Mouse (Mus musculus) embryonic facial prominence, embryonic 15.5 days (tissue): ENCODE results near the gene Abi3bp. TPM values are rescaled to one million over a fixed set of nuclear protein-coding genes. Genes with fewer than 3 reads are reported as not detected.

ENCODE experiments used
- ATAC-seq: fragments of 200-750 bp; cut with Nextera tagmentation; 2 replicates; pipeline ENCODE4 v1.8.0; 2017; ENCODE audit warnings: low read depth, moderate TSS enrichment; ENCODE audit not compliant: insufficient number of reproducible peaks, low FRiP score, low TSS enrichment
- H3K27ac ChIP-seq: fragments of 300-500 bp; sonication (generic); replicated peaks from 2 replicates; pipeline ENCODE4 v1.5.1; 2015; ENCODE audit warnings: mild to moderate bottlenecking, inconsistent platforms
- H3K27me3 ChIP-seq: fragments of 300-500 bp; sonication (generic); 2 replicates; pipeline ENCODE4 v1.6.1; 2015; ENCODE audit warnings: inconsistent platforms
- H3K36me3 ChIP-seq: fragments of 300-500 bp; sonication (generic); 2 replicates; pipeline ENCODE4 v1.6.1; 2015; ENCODE audit warnings: mild to moderate bottlenecking, inconsistent platforms
- H3K4me1 ChIP-seq: fragments of 300-500 bp; sonication (generic); 2 replicates; pipeline ENCODE4 v1.6.1; 2015; ENCODE audit warnings: inconsistent platforms
- H3K4me2 ChIP-seq: fragments of 300-500 bp; sonication (generic); replicated peaks from 2 replicates; pipeline ENCODE4 v1.6.1; 2015; ENCODE audit warnings: mild to moderate bottlenecking, inconsistent platforms
- H3K4me3 ChIP-seq: fragments of 300-500 bp; sonication (generic); replicated peaks from 2 replicates; pipeline ENCODE4 v1.5.1; 2015; ENCODE audit warnings: mild to moderate bottlenecking, inconsistent platforms
- H3K9ac ChIP-seq: fragments of 300-500 bp; sonication (generic); 2 replicates; pipeline ENCODE4 v1.6.1; 2015; ENCODE audit warnings: inconsistent platforms
- H3K9me3 ChIP-seq: fragments of 300-500 bp; sonication (generic); replicated peaks from 2 replicates; pipeline ENCODE4 v1.6.1; 2016; ENCODE audit warnings: inconsistent platforms
- WGBS: fragments of 180-500 bp; shearing (Covaris S2); methylation state at CpG from one replicate; pipeline ENCODE4 v1.1.7; 2015; 5-methylcytosine and 5-hydroxymethylcytosine counted together
- polyA plus RNA-seq: library from polyadenylated mRNA; unstranded; fragments of >200 nt; fragmentation: Nextera tagmentation; extraction: Ambion mirVana; gene quantifications from 2 replicates; pipeline ENCODE4 v1.2.1, GENCODE M21; 2015

Gene Abi3bp
- polyA plus RNA-seq, 1 experiment from 2014 or later = 27.5 TPM

- no peak overlapping the region for H3K27ac ChIP-seq
- H3K4me2 ChIP-seq = no peak overlapping the region
- H3K4me1 ChIP-seq = no peaks in the 10 kb centered on the region
- peaks cover 38% of the 10 kb centered on the region for H3K36me3 ChIP-seq
- H3K4me3 ChIP-seq = no peak overlapping the region
- H3K9me3 ChIP-seq = no peaks in the 10 kb centered on the region
- no peak overlapping the region for H3K9ac ChIP-seq
- H3K27me3 ChIP-seq = no peaks in the 10 kb centered on the region
- ATAC-seq = no peak
- 65% methylated on average over 2 of the region's 2 CpGs for WGBS
Measured at GRCm38 (mm10) chr16:56696448-56696847, 218.8 kb downstream of the Abi3bp start.

- Histone ChIP-seq H3K4me3 (no peak overlapping the region), H3K27me3 (no peaks in the 10 kb centered on the region), H3K4me2 (no peak overlapping the region), H3K27ac (no peak overlapping the region), H3K9ac (no peak overlapping the region), H3K36me3 (peaks cover 37% of the 10 kb centered on the region), H3K9me3 (no peaks in the 10 kb centered on the region), H3K4me1 (no peaks in the 10 kb centered on the region)
- ATAC-seq = no peak
- 87% methylated on average over 3 of the region's 3 CpGs for WGBS
Measured at GRCm38 (mm10) chr16:56700898-56701297, 223.2 kb downstream of the Abi3bp start.

GRCm38 (mm10) chr16:56705731-56706130 lies 228.1 kb downstream of the Abi3bp start:
- Histone ChIP-seq H3K4me2 (no peak overlapping the region), H3K27me3 (no peaks in the 10 kb centered on the region), H3K4me1 (no peaks in the 10 kb centered on the region), H3K27ac (no peak overlapping the region), H3K9ac (no peak overlapping the region), H3K4me3 (no peak overlapping the region), H3K36me3 (peaks cover 43% of the 10 kb centered on the region), H3K9me3 (no peaks in the 10 kb centered on the region)
- 90% methylated on average over 3 of the region's 3 CpGs for WGBS
- no peak for ATAC-seq

- H3K4me3 ChIP-seq = no peak overlapping the region
- 87% methylated on average over 3 of the region's 3 CpGs for WGBS
- no peak for ATAC-seq
- no peak overlapping the region for H3K27ac ChIP-seq
- H3K9ac ChIP-seq = no peak overlapping the region
- H3K4me2 ChIP-seq = no peak overlapping the region
- no peaks in the 10 kb centered on the region; the same call in 1 of the 2 replicates for H3K4me1 ChIP-seq
- H3K9me3 ChIP-seq = no peaks in the 10 kb centered on the region
- H3K27me3 ChIP-seq = no peaks in the 10 kb centered on the region
- H3K36me3 ChIP-seq = peaks cover 47% of the 10 kb centered on the region
Measured at GRCm38 (mm10) chr16:56710071-56710470, 232.4 kb downstream of the Abi3bp start.

GRCm38 (mm10) chr16:56715608-56716007 lies 237.9 kb downstream of the Abi3bp start:
- WGBS = 59% methylated on average over 3 of the region's 3 CpGs
- Histone ChIP-seq H3K4me3 (peak overlapping the region; percentile 70), H3K4me1 (peaks cover 15% of the 10 kb centered on the region), H3K4me2 (peak overlapping the region; percentile 53), H3K36me3 (peaks cover 15% of the 10 kb centered on the region), H3K9me3 (no peaks in the 10 kb centered on the region), H3K27me3 (no peaks in the 10 kb centered on the region), H3K9ac (no peak overlapping the region), H3K27ac (no peak overlapping the region)
- ATAC-seq = no peak

GRCm38 (mm10) chr16:56716557-56717179 lies 239.0 kb downstream of the Abi3bp start:
- no peaks in the 10 kb centered on the region for H3K27me3 ChIP-seq
- peak overlapping the region; percentile 70 for H3K4me3 ChIP-seq
- peak overlapping the region; percentile 53 for H3K4me2 ChIP-seq
- H3K27ac ChIP-seq = peak overlapping the region; percentile 96
- H3K9ac ChIP-seq = peak overlapping the region; percentile 70
- H3K4me1 ChIP-seq = peaks cover 15% of the 10 kb centered on the region
- ATAC-seq = peak; percentile 79
- WGBS = under 1% methylated on average over 29 of the region's 38 CpGs
- no peaks in the 10 kb centered on the region for H3K9me3 ChIP-seq
- H3K36me3 ChIP-seq = peaks cover 6% of the 10 kb centered on the region

- peaks cover 15% of the 10 kb centered on the region for H3K4me1 ChIP-seq
- no peaks in the 10 kb centered on the region for H3K27me3 ChIP-seq
- H3K4me2 ChIP-seq = peak within 1 kb of the TSS; percentile 60
- H3K9ac ChIP-seq = peak within 1 kb of the TSS; percentile 70
- WGBS = under 1% methylated on average over 59 of the region's 62 CpGs
- no peaks in the 10 kb centered on the region for H3K9me3 ChIP-seq
- peak within 1 kb of the TSS; percentile 70 for H3K4me3 ChIP-seq
- H3K36me3 ChIP-seq = no peaks in the 10 kb centered on the region
- H3K27ac ChIP-seq = peak within 1 kb of the TSS; percentile 96
- peak; percentile 95 for ATAC-seq
Measured at GRCm38 (mm10) chr16:56717224-56718200, 239.8 kb downstream of the Abi3bp start, which contains the start of gene Tfg. Gene Tfg (minus strand): TSS chr16:56717450.

GRCm38 (mm10) chr16:56719031-56719430 lies 241.4 kb downstream of the Abi3bp start:
- Histone ChIP-seq H3K9me3 (no peaks in the 10 kb centered on the region), H3K27me3 (no peaks in the 10 kb centered on the region), H3K36me3 (no peaks in the 10 kb centered on the region), H3K27ac (no peak overlapping the region), H3K4me3 (no peak overlapping the region), H3K4me2 (no peak overlapping the region), H3K4me1 (peaks cover 15% of the 10 kb centered on the region), H3K9ac (no peak overlapping the region)
- ATAC-seq = no peak

GRCm38 (mm10) chr16:56722357-56722756 lies 244.7 kb downstream of the Abi3bp start:
- 53% methylated on average over 4 of the region's 4 CpGs for WGBS
- Histone ChIP-seq H3K4me1 (peaks cover 4% of the 10 kb centered on the region; the same call in 1 of the 2 replicates), H3K4me3 (no peak overlapping the region), H3K36me3 (no peaks in the 10 kb centered on the region), H3K27me3 (no peaks in the 10 kb centered on the region), H3K9ac (no peak overlapping the region), H3K4me2 (no peak overlapping the region), H3K9me3 (no peaks in the 10 kb centered on the region), H3K27ac (no peak overlapping the region)
- no peak for ATAC-seq

- Histone ChIP-seq H3K4me2 (no peak overlapping the region), H3K4me3 (no peak overlapping the region)
- WGBS = 65% methylated on average over 10 of the region's 10 CpGs
Measured at GRCm38 (mm10) chr16:56724927-56725326, 247.2 kb downstream of the Abi3bp start.

GRCm38 (mm10) chr16:56729060-56729459 lies 251.4 kb downstream of the Abi3bp start:
- no peaks in the 10 kb centered on the region for H3K4me1 ChIP-seq
- H3K9me3 ChIP-seq = no peaks in the 10 kb centered on the region
- no peak for ATAC-seq
- H3K9ac ChIP-seq = no peak overlapping the region
- no peak overlapping the region for H3K4me2 ChIP-seq
- no peaks in the 10 kb centered on the region for H3K36me3 ChIP-seq
- no peak overlapping the region for H3K4me3 ChIP-seq
- H3K27me3 ChIP-seq = no peaks in the 10 kb centered on the region
- 4% methylated on average over 1 of the region's 1 CpGs for WGBS
- no peak overlapping the region for H3K27ac ChIP-seq

More at GRCm38 (mm10) chr16:56724927-56725326, 247.2 kb downstream of the Abi3bp start:
- no peak overlapping the region for H3K9ac ChIP-seq
- no peaks in the 10 kb centered on the region for H3K27me3 ChIP-seq
- no peaks in the 10 kb centered on the region for H3K4me1 ChIP-seq
- no peaks in the 10 kb centered on the region for H3K9me3 ChIP-seq
- H3K36me3 ChIP-seq = no peaks in the 10 kb centered on the region
- no peak for ATAC-seq
- H3K27ac ChIP-seq = no peak overlapping the region
